Mouse (Mus musculus): ENCODE results near the gene Gm21915. TPM values are rescaled to one million over a fixed set of nuclear protein-coding genes. Genes with fewer than 3 reads are reported as not detected.

Gm21915 gene
- polyA plus RNA-seq, 1 experiment from 2014 or later: not detected

GRCm38 (mm10) chr9:40631101-40631500, 39.3 kb upstream of the Gm21915 start:
- 42% methylated on average over 6 of the region's 6 CpGs for WGBS
- no peak overlapping the region for H3K4me2 ChIP-seq (replicated peaks; ENCODE audit: low read depth, low read length)
- no peak overlapping the region for H3K27ac ChIP-seq (ENCODE audit: low read length)
- no peak overlapping the region for H3K4me3 ChIP-seq (ENCODE audit: low read depth, low read length)
- H3K36me3 ChIP-seq (ENCODE audit: control insufficient read depth, insufficient read depth, low read length): no peaks in the 10 kb centered on the region
- H3K9ac ChIP-seq (replicated peaks; ENCODE audit: low read depth, low read length): no peak overlapping the region
- no peaks in the 10 kb centered on the region for H3K27me3 ChIP-seq (ENCODE audit: control insufficient read depth, insufficient read depth, low read length)
- no peaks in the 10 kb centered on the region for H3K9me3 ChIP-seq (ENCODE audit: control insufficient read depth, low read depth, low read length)
- no peak for ATAC-seq (ENCODE audit: insufficient number of reproducible peaks, insufficient read depth, low FRiP score, low read depth)
- H3K4me1 ChIP-seq (ENCODE audit: control insufficient read depth, insufficient read depth, low read length): no peaks in the 10 kb centered on the region

GRCm38 (mm10) chr9:40631505-40631904, 38.9 kb upstream of the Gm21915 start:
- Histone ChIP-seq H3K4me2 (replicated peaks; ENCODE audit: low read depth, low read length) (no peak overlapping the region), H3K9me3 (ENCODE audit: control insufficient read depth, low read depth, low read length) (no peaks in the 10 kb centered on the region), H3K36me3 (ENCODE audit: control insufficient read depth, insufficient read depth, low read length) (no peaks in the 10 kb centered on the region), H3K27me3 (ENCODE audit: control insufficient read depth, insufficient read depth, low read length) (no peaks in the 10 kb centered on the region), H3K4me1 (ENCODE audit: control insufficient read depth, insufficient read depth, low read length) (no peaks in the 10 kb centered on the region), H3K4me3 (ENCODE audit: low read depth, low read length) (no peak overlapping the region), H3K27ac (ENCODE audit: low read length) (no peak overlapping the region), H3K9ac (replicated peaks; ENCODE audit: low read depth, low read length) (no peak overlapping the region)
- ATAC-seq (ENCODE audit: insufficient number of reproducible peaks, insufficient read depth, low FRiP score, low read depth): no peak
- WGBS: 90% methylated on average over 10 of the region's 10 CpGs

GRCm38 (mm10) chr9:40636054-40636453, 34.4 kb upstream of the Gm21915 start:
- H3K4me3 ChIP-seq (ENCODE audit: low read depth, low read length): no peak overlapping the region
- H3K4me1 ChIP-seq (ENCODE audit: control insufficient read depth, insufficient read depth, low read length): 0 out of 2 replicates have a peak, but pooled peaks cover 3% of the 10 kb centered on the region
- H3K4me2 ChIP-seq (replicated peaks; ENCODE audit: low read depth, low read length): no peak overlapping the region
- no peak overlapping the region for H3K27ac ChIP-seq (ENCODE audit: low read length)
- H3K9ac ChIP-seq (replicated peaks; ENCODE audit: low read depth, low read length): no peak overlapping the region
- ATAC-seq (ENCODE audit: insufficient number of reproducible peaks, insufficient read depth, low FRiP score, low read depth): no peak
- no peaks in the 10 kb centered on the region for H3K9me3 ChIP-seq (ENCODE audit: control insufficient read depth, low read depth, low read length)
- WGBS: 6% methylated on average over 2 of the region's 2 CpGs
- H3K27me3 ChIP-seq (ENCODE audit: control insufficient read depth, insufficient read depth, low read length): no peaks in the 10 kb centered on the region
- no peaks in the 10 kb centered on the region for H3K36me3 ChIP-seq (ENCODE audit: control insufficient read depth, insufficient read depth, low read length)

GRCm38 (mm10) chr9:40637705-40638393, 32.6 kb upstream of the Gm21915 start:
- H3K9me3 ChIP-seq (ENCODE audit: control insufficient read depth, low read depth, low read length): no peaks in the 10 kb centered on the region
- H3K9ac ChIP-seq (replicated peaks; ENCODE audit: low read depth, low read length): 0 out of 2 replicates have a peak overlapping the region, but pooled peaks have one; percentile 7
- ATAC-seq (ENCODE audit: insufficient number of reproducible peaks, insufficient read depth, low FRiP score, low read depth): peak; percentile 39; the same call in 1 of the 2 replicates
- H3K36me3 ChIP-seq (ENCODE audit: control insufficient read depth, insufficient read depth, low read length): no peaks in the 10 kb centered on the region
- H3K4me1 ChIP-seq (ENCODE audit: control insufficient read depth, insufficient read depth, low read length): 0 out of 2 replicates have a peak, but pooled peaks cover 3% of the 10 kb centered on the region
- no peaks in the 10 kb centered on the region for H3K27me3 ChIP-seq (ENCODE audit: control insufficient read depth, insufficient read depth, low read length)
- H3K4me2 ChIP-seq (replicated peaks; ENCODE audit: low read depth, low read length): peak overlapping the region; percentile 52
- H3K27ac ChIP-seq (ENCODE audit: low read length): no peak overlapping the region
- 31% methylated on average over 8 of the region's 8 CpGs for WGBS
- H3K4me3 ChIP-seq (ENCODE audit: low read depth, low read length): peak overlapping the region; percentile 31

- WGBS: 7% methylated on average over 14 of the region's 14 CpGs
- no peaks in the 10 kb centered on the region for H3K9me3 ChIP-seq (ENCODE audit: control insufficient read depth, low read depth, low read length)
- peak; percentile 11; the same call in 1 of the 2 replicates for ATAC-seq (ENCODE audit: insufficient number of reproducible peaks, insufficient read depth, low FRiP score, low read depth)
These were observed 31.9 kb upstream of the Gm21915 start for GRCm38 (mm10) chr9:40638394-40639049.

GRCm38 (mm10) chr9:40639536-40640187, 30.8 kb upstream of the Gm21915 start:
- Histone ChIP-seq H3K9ac (replicated peaks; ENCODE audit: low read depth, low read length) (no peak overlapping the region), H3K4me3 (ENCODE audit: low read depth, low read length) (no peak overlapping the region), H3K27ac (ENCODE audit: low read length) (no peak overlapping the region), H3K36me3 (ENCODE audit: control insufficient read depth, insufficient read depth, low read length) (no peaks in the 10 kb centered on the region), H3K4me2 (replicated peaks; ENCODE audit: low read depth, low read length) (no peak overlapping the region), H3K9me3 (ENCODE audit: control insufficient read depth, low read depth, low read length) (no peaks in the 10 kb centered on the region), H3K27me3 (ENCODE audit: control insufficient read depth, insufficient read depth, low read length) (no peaks in the 10 kb centered on the region), H3K4me1 (ENCODE audit: control insufficient read depth, insufficient read depth, low read length) (0 out of 2 replicates have a peak, but pooled peaks cover 3% of the 10 kb centered on the region)
- no peak for ATAC-seq (ENCODE audit: insufficient number of reproducible peaks, insufficient read depth, low FRiP score, low read depth)
- 81% methylated on average over 10 of the region's 10 CpGs for WGBS

More at GRCm38 (mm10) chr9:40638394-40639049, 31.9 kb upstream of the Gm21915 start:
- Histone ChIP-seq H3K4me1 (ENCODE audit: control insufficient read depth, insufficient read depth, low read length) (0 out of 2 replicates have a peak, but pooled peaks cover 3% of the 10 kb centered on the region), H3K4me3 (ENCODE audit: low read depth, low read length) (peak overlapping the region; percentile 31), H3K36me3 (ENCODE audit: control insufficient read depth, insufficient read depth, low read length) (no peaks in the 10 kb centered on the region), H3K27ac (ENCODE audit: low read length) (no peak overlapping the region), H3K4me2 (replicated peaks; ENCODE audit: low read depth, low read length) (peak overlapping the region; percentile 52), H3K9ac (replicated peaks; ENCODE audit: low read depth, low read length) (0 out of 2 replicates have a peak overlapping the region, but pooled peaks have one; percentile 7), H3K27me3 (ENCODE audit: control insufficient read depth, insufficient read depth, low read length) (no peaks in the 10 kb centered on the region)

- WGBS: 71% methylated on average over 2 of the region's 2 CpGs
- Histone ChIP-seq H3K9ac (replicated peaks; ENCODE audit: low read depth, low read length) (no peak overlapping the region), H3K36me3 (ENCODE audit: control insufficient read depth, insufficient read depth, low read length) (no peaks in the 10 kb centered on the region), H3K27ac (ENCODE audit: low read length) (no peak overlapping the region), H3K9me3 (ENCODE audit: control insufficient read depth, low read depth, low read length) (no peaks in the 10 kb centered on the region), H3K4me1 (ENCODE audit: control insufficient read depth, insufficient read depth, low read length) (0 out of 2 replicates have a peak, but pooled peaks cover 3% of the 10 kb centered on the region), H3K4me2 (replicated peaks; ENCODE audit: low read depth, low read length) (no peak overlapping the region), H3K27me3 (ENCODE audit: control insufficient read depth, insufficient read depth, low read length) (no peaks in the 10 kb centered on the region), H3K4me3 (ENCODE audit: low read depth, low read length) (no peak overlapping the region)
- no peak for ATAC-seq (ENCODE audit: insufficient number of reproducible peaks, insufficient read depth, low FRiP score, low read depth)
These were observed 29.1 kb upstream of the Gm21915 start for GRCm38 (mm10) chr9:40641318-40641717.

GRCm38 (mm10) chr9:40642470-40643220, 27.8 kb upstream of the Gm21915 start:
- Histone ChIP-seq H3K4me3 (ENCODE audit: low read depth, low read length) (no peak overlapping the region), H3K9me3 (ENCODE audit: control insufficient read depth, low read depth, low read length) (no peaks in the 10 kb centered on the region), H3K27ac (ENCODE audit: low read length) (no peak overlapping the region), H3K36me3 (ENCODE audit: control insufficient read depth, insufficient read depth, low read length) (no peaks in the 10 kb centered on the region), H3K4me1 (ENCODE audit: control insufficient read depth, insufficient read depth, low read length) (0 out of 2 replicates have a peak, but pooled peaks cover 3% of the 10 kb centered on the region), H3K27me3 (ENCODE audit: control insufficient read depth, insufficient read depth, low read length) (no peaks in the 10 kb centered on the region), H3K4me2 (replicated peaks; ENCODE audit: low read depth, low read length) (no peak overlapping the region), H3K9ac (replicated peaks; ENCODE audit: low read depth, low read length) (no peak overlapping the region)
- 39% methylated on average over 16 of the region's 16 CpGs for WGBS
- no peak for ATAC-seq (ENCODE audit: insufficient number of reproducible peaks, insufficient read depth, low FRiP score, low read depth)
